Mouse (Mus musculus): ENCODE results near the gene Bcan. TPM values are rescaled to one million over a fixed set of nuclear protein-coding genes. Genes with fewer than 3 reads are reported as not detected.
A peak's percentile ranks its signal among the peaks of the same experiment; 100 is the strongest.

Gene Bcan
- total and polyA plus RNA-seq, 3 experiments, result not detected

- no peaks in the 10 kb centered on the region for H3K4me1 ChIP-seq (ENCODE audit: insufficient read depth, low read depth, low read length)
- peaks cover 8% of the 10 kb centered on the region for H3K27me3 ChIP-seq (ENCODE audit: insufficient read depth, low read length)
- DNase-seq (ENCODE audit: low spot score), result no peak
- H3K36me3 ChIP-seq (replicated peaks), result no peaks in the 10 kb centered on the region
- no peak overlapping the region for H3K4me3 ChIP-seq (ENCODE audit: low read depth, low read length)
- no peak for ATAC-seq (ENCODE audit: extremely low read depth, insufficient number of reproducible peaks, low FRiP score, poor library complexity, severe bottlenecking)
- H3K9me3 ChIP-seq (replicated peaks), result peaks cover 5% of the 10 kb centered on the region
- TF ChIP-seq CTCF (IDR thresholded peaks at IDR 0.05; ENCODE audit: low read depth, low read length), result no peak
- no peak for TF ChIP-seq GATA2 (IDR thresholded peaks at IDR 0.05; ENCODE audit: borderline replicate concordance, low read depth, low read length)
- TF ChIP-seq GATA1 (IDR thresholded peaks at IDR 0.05; ENCODE audit: borderline replicate concordance, low read length), result no peak
- no peak for TF ChIP-seq TAL1 (conservative IDR thresholded peaks at IDR 0.05; ENCODE audit: low read depth, low read length)
- no peak for TF ChIP-seq POLR2AphosphoS5 (IDR thresholded peaks at IDR 0.05; ENCODE audit: insufficient replicate concordance, low read depth, low read length)
Observed at GRCm38 (mm10) chr3:88010634-88011265, 10.7 kb upstream of the Bcan start.

- no peaks in the 10 kb centered on the region for H3K36me3 ChIP-seq (replicated peaks)
- no peaks in the 10 kb centered on the region for H3K4me1 ChIP-seq (ENCODE audit: insufficient read depth, low read depth, low read length)
- peaks cover 5% of the 10 kb centered on the region for H3K9me3 ChIP-seq (replicated peaks)
- ATAC-seq (ENCODE audit: extremely low read depth, insufficient number of reproducible peaks, low FRiP score, poor library complexity, severe bottlenecking), result no peak
- peak; percentile 83 for TF ChIP-seq CTCF (IDR thresholded peaks at IDR 0.05; ENCODE audit: low read depth, low read length)
- no peak for TF ChIP-seq GATA2 (IDR thresholded peaks at IDR 0.05; ENCODE audit: borderline replicate concordance, low read depth, low read length)
- TF ChIP-seq GATA1 (IDR thresholded peaks at IDR 0.05; ENCODE audit: borderline replicate concordance, low read length), result no peak
- TF ChIP-seq POLR2AphosphoS5 (IDR thresholded peaks at IDR 0.05; ENCODE audit: insufficient replicate concordance, low read depth, low read length), result no peak
- no peak for TF ChIP-seq TAL1 (conservative IDR thresholded peaks at IDR 0.05; ENCODE audit: low read depth, low read length)
- H3K4me3 ChIP-seq (ENCODE audit: low read depth, low read length), result no peak overlapping the region
- no peak for DNase-seq (ENCODE audit: low spot score)
- H3K27me3 ChIP-seq (ENCODE audit: insufficient read depth, low read length), result peaks cover 12% of the 10 kb centered on the region
Observed at GRCm38 (mm10) chr3:88005822-88006786, 6.1 kb upstream of the Bcan start.

DNA sequence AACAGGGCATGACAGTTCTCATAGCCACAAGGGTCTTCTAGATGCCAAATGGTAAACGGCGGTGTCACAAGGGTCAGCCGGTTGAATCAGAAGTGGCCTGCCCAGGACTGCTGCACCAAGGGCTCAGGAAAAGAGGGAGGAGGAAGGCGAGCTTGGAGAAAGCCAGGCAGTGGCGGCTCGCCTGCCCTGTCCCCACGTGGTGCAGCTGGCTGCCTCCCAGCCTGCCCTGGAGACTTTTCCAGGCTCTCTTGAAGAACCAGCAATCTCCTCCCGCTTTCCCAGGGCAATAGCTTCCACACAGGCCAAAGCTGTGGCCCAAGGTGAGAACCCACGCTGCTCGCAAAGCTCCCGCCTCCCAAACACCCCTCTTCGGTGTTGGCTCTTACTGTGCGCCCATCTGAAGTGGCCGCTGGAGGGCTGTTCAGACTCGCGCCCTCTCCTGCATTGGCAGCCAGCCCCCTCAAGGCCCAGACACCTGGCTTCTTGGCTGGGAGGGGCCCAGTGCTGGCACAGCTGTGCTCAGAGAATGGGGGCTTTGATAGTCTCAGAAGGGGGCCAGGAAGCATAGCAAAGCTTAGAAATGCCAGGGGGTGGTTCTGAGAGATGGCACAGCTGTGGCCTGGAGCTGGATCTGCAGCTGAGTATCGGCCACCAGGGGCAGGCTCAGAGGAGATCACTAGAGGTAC is 2.4 kb upstream of the Bcan start:
- ATAC-seq (ENCODE audit: extremely low read depth, insufficient number of reproducible peaks, low FRiP score, poor library complexity, severe bottlenecking), result no peak
- no peaks in the 10 kb centered on the region for H3K4me1 ChIP-seq (ENCODE audit: insufficient read depth, low read depth, low read length)
- peaks cover 5% of the 10 kb centered on the region for H3K9me3 ChIP-seq (replicated peaks)
- no peak for DNase-seq (ENCODE audit: low spot score)
- H3K27me3 ChIP-seq (ENCODE audit: insufficient read depth, low read length), result peaks cover 35% of the 10 kb centered on the region; the same call in 1 of the 2 replicates
- H3K4me3 ChIP-seq (ENCODE audit: low read depth, low read length), result no peak overlapping the region
- no peaks in the 10 kb centered on the region for H3K36me3 ChIP-seq (replicated peaks)
- TF ChIP-seq TAL1 (conservative IDR thresholded peaks at IDR 0.05; ENCODE audit: low read depth, low read length), result no peak
- TF ChIP-seq GATA1 (IDR thresholded peaks at IDR 0.05; ENCODE audit: borderline replicate concordance, low read length), result no peak
- TF ChIP-seq GATA2 (IDR thresholded peaks at IDR 0.05; ENCODE audit: borderline replicate concordance, low read depth, low read length), result no peak
- TF ChIP-seq POLR2AphosphoS5 (IDR thresholded peaks at IDR 0.05; ENCODE audit: insufficient replicate concordance, low read depth, low read length), result no peak
- TF ChIP-seq CTCF (IDR thresholded peaks at IDR 0.05; ENCODE audit: low read depth, low read length), result no peak

GRCm38 (mm10) chr3:88000816-88001595 is 976 bp upstream of the Bcan start:
- H3K4me1 ChIP-seq (ENCODE audit: insufficient read depth, low read depth, low read length), result no peaks in the 10 kb centered on the region
- no peak overlapping the region for H3K4me3 ChIP-seq (ENCODE audit: low read depth, low read length)
- H3K9me3 ChIP-seq (replicated peaks), result peaks cover 2% of the 10 kb centered on the region
- no peak for ATAC-seq (ENCODE audit: extremely low read depth, insufficient number of reproducible peaks, low FRiP score, poor library complexity, severe bottlenecking)
- H3K36me3 ChIP-seq (replicated peaks), result no peaks in the 10 kb centered on the region
- no peak for DNase-seq (ENCODE audit: low spot score)
- H3K27me3 ChIP-seq (ENCODE audit: insufficient read depth, low read length), result peaks cover 44% of the 10 kb centered on the region; the same call in 1 of the 2 replicates
- TF ChIP-seq TAL1 (conservative IDR thresholded peaks at IDR 0.05; ENCODE audit: low read depth, low read length) (no peak), GATA1 (IDR thresholded peaks at IDR 0.05; ENCODE audit: borderline replicate concordance, low read length) (no peak), POLR2AphosphoS5 (IDR thresholded peaks at IDR 0.05; ENCODE audit: insufficient replicate concordance, low read depth, low read length) (no peak), CTCF (IDR thresholded peaks at IDR 0.05; ENCODE audit: low read depth, low read length) (no peak), GATA2 (IDR thresholded peaks at IDR 0.05; ENCODE audit: borderline replicate concordance, low read depth, low read length) (no peak)

- DNase-seq (ENCODE audit: low spot score) (no peak), ATAC-seq (ENCODE audit: extremely low read depth, insufficient number of reproducible peaks, low FRiP score, poor library complexity, severe bottlenecking) (no peak)
- H3K27me3 ChIP-seq (ENCODE audit: insufficient read depth, low read length), result peaks cover 47% of the 10 kb centered on the region
- no peaks in the 10 kb centered on the region for H3K9me3 ChIP-seq (replicated peaks)
- H3K4me3 ChIP-seq (ENCODE audit: low read depth, low read length), result no peak overlapping the region
- H3K4me1 ChIP-seq (ENCODE audit: insufficient read depth, low read depth, low read length), result no peaks in the 10 kb centered on the region
- TF ChIP-seq TAL1 (conservative IDR thresholded peaks at IDR 0.05; ENCODE audit: low read depth, low read length) (no peak), GATA1 (IDR thresholded peaks at IDR 0.05; ENCODE audit: borderline replicate concordance, low read length) (no peak), CTCF (IDR thresholded peaks at IDR 0.05; ENCODE audit: low read depth, low read length) (no peak), GATA2 (IDR thresholded peaks at IDR 0.05; ENCODE audit: borderline replicate concordance, low read depth, low read length) (no peak), POLR2AphosphoS5 (IDR thresholded peaks at IDR 0.05; ENCODE audit: insufficient replicate concordance, low read depth, low read length) (no peak)
- H3K36me3 ChIP-seq (replicated peaks), result no peaks in the 10 kb centered on the region
Observed at GRCm38 (mm10) chr3:87999243-87999895, 661 bp downstream of the Bcan start.
